Mouse (Mus musculus) intestine, postnatal 0 days (tissue): ENCODE data around the gene Oat. TPM values are rescaled to one million over a fixed set of nuclear protein-coding genes. Genes with fewer than 3 reads are reported as not detected.

Experiments
- ATAC-seq: fragments of 200-750 bp; cut with Nextera tagmentation; 2 replicates; pipeline ENCODE4 v1.8.0; 2017; ENCODE audit warnings: mild to moderate bottlenecking, moderate TSS enrichment, moderate library complexity
- H3K27ac ChIP-seq: fragments of 300-500 bp; sonication (generic); 2 replicates; pipeline ENCODE4 v1.5.1; 2014; ENCODE audit warnings: mild to moderate bottlenecking, low read depth, low read length, moderate library complexity
- H3K27me3 ChIP-seq: fragments of 300-500 bp; sonication (generic); replicated peaks from 2 replicates; pipeline ENCODE4 v1.6.1; 2014; ENCODE audit warnings: low read length, mixed read lengths; ENCODE audit not compliant: control insufficient read depth, insufficient read depth
- H3K36me3 ChIP-seq: fragments of 300-500 bp; sonication (generic); 2 replicates; pipeline ENCODE4 v1.6.1; 2014; ENCODE audit warnings: mild to moderate bottlenecking, moderate library complexity; ENCODE audit not compliant: control insufficient read depth, insufficient read depth
- H3K4me1 ChIP-seq: fragments of 300-500 bp; sonication (generic); replicated peaks from 2 replicates; pipeline ENCODE4 v1.6.1; 2014; ENCODE audit warnings: antibody characterized with exemption, low read length, mixed read lengths; ENCODE audit not compliant: control insufficient read depth, insufficient read depth
- H3K4me2 ChIP-seq: fragments of 300-500 bp; sonication (generic); replicated peaks from 2 replicates; pipeline ENCODE4 v1.6.1; 2014; ENCODE audit warnings: low read depth, mild to moderate bottlenecking, moderate library complexity
- H3K4me3 ChIP-seq: fragments of 300-500 bp; sonication (generic); 2 replicates; pipeline ENCODE4 v1.5.1; 2014; ENCODE audit warnings: low read depth, low read length
- H3K9ac ChIP-seq: fragments of 300-500 bp; sonication (generic); 2 replicates; pipeline ENCODE4 v1.6.1; 2014; ENCODE audit warnings: mild to moderate bottlenecking, low read depth, low read length
- H3K9me3 ChIP-seq: fragments of 300-500 bp; sonication (generic); 2 replicates; pipeline ENCODE4 v1.6.1; 2016; ENCODE audit warnings: mixed run types; ENCODE audit not compliant: control insufficient read depth
- CTCF ChIP-seq: sonication (generic); IDR thresholded peaks from 2 replicates; pipeline ENCODE4 v1.5.1; 2016; ENCODE audit warnings: low read depth, mild to moderate bottlenecking, control low read depth, antibody characterized with exemption, moderate library complexity
- WGBS: fragments of 180-500 bp; shearing (Covaris S2); extraction: QIAGEN DNeasy Blood & Tissue Kit; methylation state at CpG from one replicate; pipeline ENCODE4 v1.1.7; 2014; 5-methylcytosine and 5-hydroxymethylcytosine counted together
- polyA plus RNA-seq: library from polyadenylated mRNA; unstranded; fragments of >200 nt; fragmentation: Nextera tagmentation; extraction: Ambion mirVana; gene quantifications from 2 replicates; pipeline ENCODE4 v1.2.1, GENCODE M21; 2015

The Oat gene
- polyA plus RNA-seq, 1 experiment from 2014 or later = 1,789 TPM

- H3K9ac ChIP-seq = peak overlapping the region; percentile 56
- no peaks in the 10 kb centered on the region for H3K4me1 ChIP-seq
- no peak for ATAC-seq
- WGBS = 23% methylated on average over 8 of the region's 8 CpGs
- H3K36me3 ChIP-seq = peaks cover 25% of the 10 kb centered on the region
- peak overlapping the region; percentile 71 for H3K4me2 ChIP-seq
- peak overlapping the region; percentile 17; the same call in 1 of the 2 replicates for H3K27ac ChIP-seq
- H3K9me3 ChIP-seq = no peaks in the 10 kb centered on the region
- peak overlapping the region; percentile 66 for H3K4me3 ChIP-seq
- no peaks in the 10 kb centered on the region for H3K27me3 ChIP-seq
- TF ChIP-seq CTCF = no peak
These were observed 4.7 kb downstream of the Oat start for GRCm38 (mm10) chr7:132571481-132571880.

- no peaks in the 10 kb centered on the region for H3K9me3 ChIP-seq
- H3K9ac ChIP-seq = 0 out of 2 replicates have a peak overlapping the region, but pooled peaks have one; percentile 28
- peak overlapping the region; percentile 66; the same call in 1 of the 2 replicates for H3K4me3 ChIP-seq
- H3K4me2 ChIP-seq = peak overlapping the region; percentile 71
- H3K27ac ChIP-seq = peak overlapping the region; percentile 51
- no peaks in the 10 kb centered on the region for H3K27me3 ChIP-seq
- ATAC-seq = peak; percentile 73
- no peaks in the 10 kb centered on the region for H3K4me1 ChIP-seq
- TF ChIP-seq CTCF = no peak
- WGBS = 31% methylated on average over 5 of the region's 5 CpGs
- peaks cover 32% of the 10 kb centered on the region for H3K36me3 ChIP-seq
These were observed 6.1 kb downstream of the Oat start for GRCm38 (mm10) chr7:132570071-132570470.

GRCm38 (mm10) chr7:132568817-132569216 is 7.4 kb downstream of the Oat start:
- Histone ChIP-seq H3K9ac (0 out of 2 replicates have a peak overlapping the region, but pooled peaks have one; percentile 23), H3K4me1 (no peaks in the 10 kb centered on the region), H3K36me3 (peaks cover 45% of the 10 kb centered on the region), H3K4me2 (peak overlapping the region; percentile 71), H3K4me3 (no peak overlapping the region), H3K9me3 (no peaks in the 10 kb centered on the region), H3K27ac (peak overlapping the region; percentile 51; the same call in 1 of the 2 replicates), H3K27me3 (no peaks in the 10 kb centered on the region)
- no peak for ATAC-seq
- TF ChIP-seq CTCF = no peak
- WGBS = 51% methylated on average over 6 of the region's 6 CpGs

- Histone ChIP-seq H3K27me3 (no peaks in the 10 kb centered on the region), H3K4me2 (no peak overlapping the region), H3K27ac (no peak overlapping the region), H3K4me1 (no peaks in the 10 kb centered on the region), H3K4me3 (no peak overlapping the region), H3K9me3 (no peaks in the 10 kb centered on the region), H3K9ac (no peak overlapping the region), H3K36me3 (peaks cover 74% of the 10 kb centered on the region)
- ATAC-seq = peak; percentile 67
- 21% methylated on average over 1 of the region's 1 CpGs for WGBS
- TF ChIP-seq CTCF = no peak
These were observed 10.4 kb downstream of the Oat start for GRCm38 (mm10) chr7:132565831-132566230.

- no peak for ATAC-seq
- peak; percentile 23; the same call in 1 of the 2 replicates for TF ChIP-seq CTCF
- no peaks in the 10 kb centered on the region for H3K9me3 ChIP-seq
- no peak overlapping the region; the same call in 1 of the 2 replicates for H3K27ac ChIP-seq
- H3K36me3 ChIP-seq = peaks cover 74% of the 10 kb centered on the region
- H3K4me2 ChIP-seq = no peak overlapping the region
- no peak overlapping the region for H3K4me3 ChIP-seq
- WGBS = 29% methylated on average over 3 of the region's 3 CpGs
- H3K9ac ChIP-seq = no peak overlapping the region
- H3K4me1 ChIP-seq = no peaks in the 10 kb centered on the region
- no peaks in the 10 kb centered on the region for H3K27me3 ChIP-seq
These were observed 16.9 kb downstream of the Oat start for GRCm38 (mm10) chr7:132559138-132559766.

- no peaks in the 10 kb centered on the region for H3K4me1 ChIP-seq
- no peaks in the 10 kb centered on the region for H3K27me3 ChIP-seq
- H3K9ac ChIP-seq = no peak overlapping the region
- no peak overlapping the region for H3K4me2 ChIP-seq
- TF ChIP-seq CTCF = no peak
- no peak overlapping the region for H3K27ac ChIP-seq
- no peak for ATAC-seq
- 46% methylated on average over 7 of the region's 7 CpGs for WGBS
- H3K36me3 ChIP-seq = peaks cover 64% of the 10 kb centered on the region
- H3K9me3 ChIP-seq = no peaks in the 10 kb centered on the region
- no peak overlapping the region for H3K4me3 ChIP-seq
These were observed 18.0 kb downstream of the Oat start for GRCm38 (mm10) chr7:132558141-132558736.
